In the genomic region with DNA sequence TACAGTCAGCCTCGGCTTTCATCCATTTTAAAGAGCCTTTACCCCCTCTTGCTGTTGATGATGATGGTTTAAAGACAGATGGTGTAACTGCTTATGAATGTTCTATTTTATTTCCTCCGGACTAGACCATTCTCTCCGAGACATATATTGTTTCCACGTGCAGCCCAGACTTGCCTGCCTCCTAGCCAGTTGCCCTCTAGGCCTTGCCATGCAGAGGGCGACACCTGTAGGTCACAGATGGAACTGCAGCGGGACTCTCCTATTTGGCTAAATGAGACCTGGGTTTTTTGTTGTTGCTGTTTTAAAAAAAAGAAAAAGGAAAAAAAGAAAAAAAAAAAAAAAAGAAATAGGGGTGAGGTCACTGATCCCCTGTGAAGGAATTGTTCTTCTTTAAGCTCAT, we compare ENCODE assay signal across 8 mouse cellular contexts.
DNase-seq lines count a peak whose midpoint lies in the region; TF ChIP-seq lines count a peak whose summit lies in the region.

No protein-coding gene starts in this region.

- no peak for TF ChIP-seq POLR2A in cortical plate, adult 2 months (IDR thresholded peaks at IDR 0.05; ENCODE audit: extremely low read depth, insufficient read depth, low read length)

- peaks cover 7% of the 10 kb centered on the region for H3K79me2 ChIP-seq in C2C12 (ENCODE audit: control insufficient read depth, insufficient read depth)

- peaks cover 1% of the 10 kb centered on the region for H3K79me3 ChIP-seq in C2C12 (ENCODE audit: low read depth)

- TF ChIP-seq CTCF in C2C12 (IDR thresholded peaks at IDR 0.05; ENCODE audit: control insufficient read depth, insufficient read depth, insufficient read length) = peak; percentile 79
- TF ChIP-seq CTCF in cortical plate, adult 2 months (IDR thresholded peaks at IDR 0.05; ENCODE audit: extremely low read depth, insufficient read depth, low read length) = peak; percentile 98

- DNase-seq in adipocyte (ENCODE audit: low spot score) = peak; percentile 89
- DNase-seq in gastrocnemius, postnatal 4 days (ENCODE audit: low spot score in 2 of 2) = peak; percentile 83 to 88
- DNase-seq in kidney, postnatal 36 days = peak; percentile 86 to 94
- DNase-seq in lung, adult 18-20 months = peak; percentile 81 to 85
- peak; percentile 58 for DNase-seq in ovary, adult 18-20 months (ENCODE audit: low spot score)
- DNase-seq in thymus, postnatal 10 days (ENCODE audit: low spot score in 2 of 2) = peak; percentile 91 to 96

- no peak overlapping the region for H3K27ac ChIP-seq in cortical plate, adult 2 months (ENCODE audit: insufficient read depth, low read length)

- no peaks in the 10 kb centered on the region for H3K4me1 ChIP-seq in cortical plate, adult 2 months (ENCODE audit: control insufficient read depth, insufficient read depth, low read length)

- no peaks in the 10 kb centered on the region for H3K27me3 ChIP-seq in C2C12 (ENCODE audit: control insufficient read depth, insufficient read depth, insufficient read length)

- peaks cover 10% of the 10 kb centered on the region for H3K36me3 ChIP-seq in C2C12 (ENCODE audit: control insufficient read depth, insufficient read depth)

- no peak overlapping the region for H3K4me3 ChIP-seq in C2C12 (ENCODE audit: insufficient read depth, poor library complexity, severe bottlenecking)
- no peak overlapping the region for H3K4me3 ChIP-seq in cortical plate, adult 2 months (ENCODE audit: insufficient read depth, low read length)

- H3ac ChIP-seq in C2C12 (ENCODE audit: control insufficient read depth, insufficient read length, low read depth) = no peak overlapping the region

TF ChIP-seq in C2C12, 6 proteins besides CTCF, POLR2A, EP300 and RAD21:
- TF ChIP-seq MAX (IDR thresholded peaks at IDR 0.05) (peak; percentile 73), MYOD1 (IDR thresholded peaks at IDR 0.05; ENCODE audit: control insufficient read depth, insufficient read length, low read depth) (no peak)
